Mouse (Mus musculus) small intestine, adult 2 months (tissue): ENCODE results near the gene Chst11.

Source experiments
- CTCF ChIP-seq: fragments of 200-500 bp; IDR thresholded peaks from 2 replicates; pipeline ENCODE4 v1.5.1; 2012; ENCODE audit warnings: low read depth, mild to moderate bottlenecking, control low read depth, inconsistent platforms, low read length, moderate library complexity, mixed read lengths; ENCODE audit not compliant: insufficient replicate concordance, insufficient read length; ENCODE audit errors: extremely low read depth
- POLR2A ChIP-seq: fragments of 200-500 bp; IDR thresholded peaks from 2 replicates; pipeline ENCODE4 v1.6.1; 2012; ENCODE audit warnings: low read depth, mild to moderate bottlenecking, control low read depth, inconsistent platforms, low read length, moderate library complexity

GRCm38 (mm10) chr10:83116889-83117288 lies 131.6 kb downstream of the Chst11 start:
- TF ChIP-seq CTCF = no peak
- TF ChIP-seq POLR2A = no peak
